Mouse (Mus musculus) embryonic facial prominence, embryonic 12.5 days (tissue): ENCODE measurements around the gene Tango6. TPM values are rescaled to one million over a fixed set of nuclear protein-coding genes. Genes with fewer than 3 reads are reported as not detected.
"Not testable (repeated sequence)": the region's sequence is repeated elsewhere in the genome, so short reads cannot be mapped to it uniquely, and the experiment has no call there.

ENCODE experiments used
- ATAC-seq: fragments of 200-750 bp; cut with Nextera tagmentation; 2 replicates; pipeline ENCODE4 v1.8.0; 2017; ENCODE audit not compliant: insufficient number of reproducible peaks, insufficient read depth, low FRiP score, low TSS enrichment
- H3K27ac ChIP-seq: fragments of 300-500 bp; sonication (generic); 2 replicates; pipeline ENCODE4 v1.5.1; 2016; ENCODE audit warnings: mild to moderate bottlenecking
- H3K27me3 ChIP-seq: fragments of 300-500 bp; sonication (generic); 2 replicates; pipeline ENCODE4 v1.6.1; 2016; ENCODE audit warnings: mild to moderate bottlenecking, moderate library complexity
- H3K36me3 ChIP-seq: fragments of 300-500 bp; sonication (generic); 2 replicates; pipeline ENCODE4 v1.6.1; 2016; ENCODE audit warnings: mild to moderate bottlenecking
- H3K4me1 ChIP-seq: fragments of 300-500 bp; sonication (generic); 2 replicates; pipeline ENCODE4 v1.6.1; 2016
- H3K4me2 ChIP-seq: fragments of 300-500 bp; sonication (generic); replicated peaks from 2 replicates; pipeline ENCODE4 v1.6.1; 2016; ENCODE audit warnings: mild to moderate bottlenecking, moderate library complexity
- H3K4me3 ChIP-seq: fragments of 300-500 bp; sonication (generic); 2 replicates; pipeline ENCODE4 v1.5.1; 2016; ENCODE audit warnings: mild to moderate bottlenecking
- H3K9ac ChIP-seq: fragments of 300-500 bp; sonication (generic); 2 replicates; pipeline ENCODE4 v1.6.1; 2016; ENCODE audit warnings: mild to moderate bottlenecking, moderate library complexity
- H3K9me3 ChIP-seq: fragments of 300-500 bp; sonication (generic); 2 replicates; pipeline ENCODE4 v1.6.1; 2016; ENCODE audit warnings: mild to moderate bottlenecking, moderate library complexity
- WGBS: fragments of 180-500 bp; shearing (Covaris S2); methylation state at CpG from one replicate; pipeline ENCODE4 v1.1.7; 2016; 5-methylcytosine and 5-hydroxymethylcytosine counted together
- polyA plus RNA-seq: library from polyadenylated mRNA; unstranded; fragments of >200 nt; fragmentation: Nextera tagmentation; extraction: Ambion mirVana; gene quantifications from 2 replicates; pipeline ENCODE4 v1.2.1, GENCODE M21; 2016

Gene Tango6
- polyA plus RNA-seq, 1 experiment from 2014 or later, result 12.0 TPM

- peaks cover 6% of the 10 kb centered on the region; the same call in 1 of the 2 replicates for H3K4me1 ChIP-seq
- H3K27ac ChIP-seq, result no peak overlapping the region
- no peak for ATAC-seq
- H3K9ac ChIP-seq, result no peak overlapping the region
- H3K4me3 ChIP-seq, result no peak overlapping the region
- H3K27me3 ChIP-seq, result peaks cover 20% of the 10 kb centered on the region
- 81% methylated on average over 9 of the region's 9 CpGs for WGBS
- H3K9me3 ChIP-seq, result no peaks in the 10 kb centered on the region
- H3K36me3 ChIP-seq, result no peaks in the 10 kb centered on the region
- no peak overlapping the region for H3K4me2 ChIP-seq
Measured at GRCm38 (mm10) chr8:106865354-106865753, 182.5 kb downstream of the Tango6 start.

DNA sequence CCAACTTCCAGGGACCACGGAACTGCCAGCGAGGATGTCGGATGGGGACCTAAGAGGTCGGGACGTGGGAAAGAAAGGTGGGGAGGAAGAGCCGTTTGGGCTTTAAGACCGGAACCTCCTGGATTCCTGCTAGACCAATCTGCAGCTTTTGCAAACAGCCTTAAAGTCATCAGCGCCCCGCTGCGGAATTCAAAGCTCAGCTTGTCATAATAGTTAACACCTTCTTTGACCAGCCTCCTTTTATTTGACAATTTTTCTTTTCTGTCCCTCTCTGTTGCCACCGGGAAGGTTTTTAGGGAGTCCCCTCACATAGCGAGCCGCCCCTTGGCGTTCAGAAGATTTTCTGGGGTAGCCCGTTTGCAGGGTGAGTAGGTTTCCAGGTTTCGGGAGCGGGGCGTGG, 187.2 kb downstream of the Tango6 start, which contains the start of gene Has3:
Has3 (plus strand) TSS at position 192 of the 400 bp plus-strand sequence.
- under 1% methylated on average over 18 of the region's 18 CpGs for WGBS
- peaks cover 55% of the 10 kb centered on the region for H3K27me3 ChIP-seq
- peaks cover 12% of the 10 kb centered on the region for H3K36me3 ChIP-seq
- H3K4me1 ChIP-seq, result peaks cover 30% of the 10 kb centered on the region
- H3K4me2 ChIP-seq, result peak within 1 kb of the TSS; percentile 99
- H3K9me3 ChIP-seq, result no peaks in the 10 kb centered on the region
- no peak for ATAC-seq
- H3K9ac ChIP-seq, result peak within 1 kb of the TSS; percentile 61
- H3K4me3 ChIP-seq, result peak within 1 kb of the TSS; percentile 58
- no peak within 1 kb of the TSS for H3K27ac ChIP-seq

- H3K4me2 ChIP-seq, result peak overlapping the region; percentile 99
- under 1% methylated on average over 62 of the region's 63 CpGs for WGBS
- peak overlapping the region; percentile 58 for H3K4me3 ChIP-seq
- peaks cover 12% of the 10 kb centered on the region for H3K36me3 ChIP-seq
- no peak for ATAC-seq
- H3K4me1 ChIP-seq, result peaks cover 30% of the 10 kb centered on the region
- H3K27me3 ChIP-seq, result peaks cover 50% of the 10 kb centered on the region
- H3K27ac ChIP-seq, result no peak overlapping the region
- H3K9me3 ChIP-seq, result no peaks in the 10 kb centered on the region
- peak overlapping the region; percentile 61 for H3K9ac ChIP-seq
Measured at GRCm38 (mm10) chr8:106870537-106871327, 187.9 kb downstream of the Tango6 start.

- peak overlapping the region; percentile 58 for H3K4me3 ChIP-seq
- H3K27me3 ChIP-seq, result peaks cover 50% of the 10 kb centered on the region
- H3K9me3 ChIP-seq, result no peaks in the 10 kb centered on the region
- H3K4me2 ChIP-seq, result peak overlapping the region; percentile 99
- WGBS, result 2% methylated on average over 15 of the region's 15 CpGs
- H3K9ac ChIP-seq, result peak overlapping the region; percentile 61
- 0 out of 2 replicates have a peak overlapping the region, but pooled peaks have one; percentile 25 for H3K27ac ChIP-seq
- ATAC-seq, result no peak
- H3K36me3 ChIP-seq, result peaks cover 18% of the 10 kb centered on the region
- peaks cover 30% of the 10 kb centered on the region for H3K4me1 ChIP-seq
Measured at GRCm38 (mm10) chr8:106871328-106871926, 188.6 kb downstream of the Tango6 start.

DNA sequence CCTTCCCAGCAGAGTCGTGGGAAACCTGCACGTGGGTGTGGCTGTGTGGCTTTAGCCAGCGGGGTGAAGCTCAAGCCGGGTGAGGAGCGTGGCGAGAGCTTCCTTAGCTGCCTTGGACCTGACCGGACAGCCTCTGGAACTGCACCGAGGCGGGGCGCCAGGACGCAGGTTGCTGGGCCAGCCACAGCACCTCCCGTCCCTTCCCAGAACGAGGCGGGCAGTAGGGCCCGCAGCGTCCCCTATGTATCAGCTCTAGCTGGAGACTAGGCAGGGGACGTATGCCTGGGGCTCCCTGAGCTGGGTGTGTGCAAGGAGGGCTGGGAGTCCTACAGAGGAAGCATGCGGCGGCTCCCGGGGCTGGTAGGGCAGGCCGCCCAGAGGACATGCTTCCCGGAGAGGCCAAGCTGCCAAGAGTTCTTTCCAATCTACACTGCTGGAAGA, 189.1 kb downstream of the Tango6 start:
- Histone ChIP-seq H3K9ac (peak overlapping the region; percentile 33), H3K4me2 (peak overlapping the region; percentile 99), H3K4me3 (peak overlapping the region; percentile 58), H3K36me3 (peaks cover 23% of the 10 kb centered on the region), H3K27ac (0 out of 2 replicates have a peak overlapping the region, but pooled peaks have one; percentile 25), H3K4me1 (peaks cover 30% of the 10 kb centered on the region), H3K9me3 (no peaks in the 10 kb centered on the region), H3K27me3 (peaks cover 50% of the 10 kb centered on the region)
- peak; percentile 57; the same call in 1 of the 2 replicates for ATAC-seq
- WGBS, result under 1% methylated on average over 22 of the region's 22 CpGs

GRCm38 (mm10) chr8:106872454-106873034, 189.7 kb downstream of the Tango6 start:
- peaks cover 30% of the 10 kb centered on the region for H3K4me1 ChIP-seq
- H3K9ac ChIP-seq, result peak overlapping the region; percentile 33; the same call in 1 of the 2 replicates
- no peaks in the 10 kb centered on the region for H3K9me3 ChIP-seq
- H3K4me2 ChIP-seq, result peak overlapping the region; percentile 99
- whole genome bisulfite sequencing, result 8% methylated on average over 8 of the region's 8 CpGs
- no peak for ATAC-seq
- peaks cover 28% of the 10 kb centered on the region for H3K36me3 ChIP-seq
- H3K27me3 ChIP-seq, result peaks cover 50% of the 10 kb centered on the region
- peak overlapping the region; percentile 58 for H3K4me3 ChIP-seq
- H3K27ac ChIP-seq, result no peak overlapping the region

DNA sequence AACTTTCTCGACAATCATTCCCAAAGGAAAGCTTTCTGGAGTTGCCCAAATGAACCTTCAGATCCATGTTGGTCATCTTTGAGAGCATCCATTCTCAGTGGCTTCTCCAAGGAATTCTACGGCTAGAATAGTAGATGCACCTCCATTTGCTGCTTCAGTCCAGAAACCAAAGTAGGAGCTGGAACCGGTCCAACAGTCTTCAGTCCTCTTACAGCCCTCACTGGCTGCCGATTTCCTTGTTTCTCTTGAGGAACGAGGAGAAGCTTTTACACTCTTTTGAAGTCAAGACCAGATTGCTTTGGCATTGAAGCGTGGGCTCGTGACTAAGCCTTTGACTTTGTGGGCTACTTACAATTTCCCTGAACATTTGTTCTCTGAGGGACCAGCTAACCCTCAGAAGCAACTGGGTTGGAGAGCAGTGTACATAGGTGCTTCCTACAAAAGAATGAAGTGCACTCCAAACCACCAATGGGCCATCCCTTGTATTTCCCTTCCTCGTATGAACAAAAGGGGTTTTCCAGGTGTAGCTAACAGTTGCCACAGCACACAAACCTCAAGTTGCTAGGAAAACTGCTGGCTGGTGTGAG, 197.3 kb downstream of the Tango6 start:
- Histone ChIP-seq H3K27ac (no peak overlapping the region), H3K9me3 (no peaks in the 10 kb centered on the region), H3K4me1 (no peaks in the 10 kb centered on the region), H3K36me3 (peaks cover 75% of the 10 kb centered on the region), H3K4me2 (no peak overlapping the region), H3K9ac (no peak overlapping the region), H3K4me3 (no peak overlapping the region), H3K27me3 (no peaks in the 10 kb centered on the region)
- 93% methylated on average over 8 of the region's 8 CpGs for WGBS
- no peak for ATAC-seq

DNA sequence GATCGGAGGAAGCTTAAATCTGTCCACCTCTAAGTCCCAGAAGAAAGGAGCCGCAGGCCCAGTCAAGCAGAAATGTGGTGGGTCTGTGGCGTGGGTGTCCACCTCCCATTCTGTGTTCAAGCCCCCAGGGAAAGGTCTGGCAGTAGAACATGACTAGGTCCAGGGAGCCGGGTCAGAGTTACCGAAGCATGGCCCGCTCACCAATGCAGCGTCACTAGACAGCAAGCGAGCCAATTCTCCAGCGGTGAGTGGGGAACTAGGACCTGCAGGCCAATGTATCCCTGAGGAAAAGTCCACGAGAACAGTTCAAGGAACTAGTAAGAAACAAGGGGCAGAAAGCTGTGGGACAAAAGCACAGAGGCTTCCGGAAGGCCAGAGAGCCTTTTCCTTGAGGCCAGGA, 201.2 kb downstream of the Tango6 start:
- H3K27me3 ChIP-seq, H3K9ac ChIP-seq, H3K27ac ChIP-seq, H3K4me3 ChIP-seq, H3K9me3 ChIP-seq, ATAC-seq, H3K4me1 ChIP-seq, H3K4me2 ChIP-seq: not testable (repeated sequence)
- 95% methylated on average over 11 of the region's 11 CpGs for WGBS
- peaks cover 67% of the 10 kb centered on the region for H3K36me3 ChIP-seq

- 94% methylated on average over 4 of the region's 4 CpGs for WGBS
- H3K27me3 ChIP-seq, H3K4me3 ChIP-seq, H3K4me1 ChIP-seq, H3K4me2 ChIP-seq, H3K27ac ChIP-seq, H3K9me3 ChIP-seq, H3K9ac ChIP-seq, ATAC-seq: not testable (repeated sequence)
- H3K36me3 ChIP-seq, result peaks cover 61% of the 10 kb centered on the region
Measured at GRCm38 (mm10) chr8:106884826-106885400, 202.0 kb downstream of the Tango6 start.

GRCm38 (mm10) chr8:106887336-106888189, 204.7 kb downstream of the Tango6 start:
- Histone ChIP-seq H3K27me3 (no peaks in the 10 kb centered on the region), H3K9ac (no peak overlapping the region), H3K4me2 (no peak overlapping the region), H3K27ac (no peak overlapping the region), H3K4me1 (peaks cover 14% of the 10 kb centered on the region), H3K9me3 (no peaks in the 10 kb centered on the region), H3K4me3 (no peak overlapping the region), H3K36me3 (peaks cover 41% of the 10 kb centered on the region)
- ATAC-seq, result no peak
- 54% methylated on average over 5 of the region's 5 CpGs for WGBS
